Mouse (Mus musculus): ENCODE measurements at regions not wholly inside any gene's neighbourhood (a gene's known extent, or its start where the extent isn't known, plus 50 kb on each side); places are given as distances from the start of the nearest gene placed in this dataset.

DNA sequence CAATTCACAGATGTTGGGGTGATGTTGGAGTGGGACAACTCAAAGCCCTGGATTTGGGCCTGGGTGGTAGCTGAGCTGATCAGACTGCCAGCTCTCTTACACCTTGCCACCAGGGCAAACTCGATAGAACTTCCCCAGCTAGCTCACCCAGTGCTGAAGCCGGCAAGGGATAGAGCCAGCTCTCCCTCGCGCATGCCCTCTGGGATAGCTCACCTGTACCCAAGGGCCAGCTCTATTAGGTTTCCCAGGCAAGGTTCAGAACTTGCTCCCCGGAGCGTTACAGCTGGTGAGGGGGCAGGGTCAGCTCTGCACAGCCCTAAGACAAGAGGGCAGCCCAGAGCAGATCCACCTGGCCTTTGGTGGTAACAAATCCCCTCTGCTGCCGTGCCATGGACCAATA is 54.1 kb upstream of the 1700012A03Rik start:
- no peak for DNase-seq

DNA sequence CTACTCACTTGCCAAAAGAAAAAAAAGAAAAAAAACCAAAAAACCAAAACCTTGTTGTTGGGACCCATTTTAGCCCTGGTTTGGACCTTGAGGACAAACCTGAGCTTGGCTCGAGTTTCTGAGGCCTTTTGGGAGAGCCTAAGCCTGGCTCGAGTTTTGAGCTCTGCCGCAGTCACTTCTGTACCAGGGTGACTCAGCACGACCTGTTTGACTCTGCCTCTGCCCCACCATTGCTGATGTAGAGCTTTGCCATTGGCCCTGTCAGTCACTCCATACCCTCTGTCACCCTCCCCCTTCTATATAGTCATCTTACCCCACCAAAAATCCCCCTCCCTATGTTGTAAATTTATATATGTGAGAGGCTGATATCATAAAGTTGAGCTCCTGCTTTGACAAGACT is 54.8 kb upstream of the 1700012A03Rik start:
- DNase-seq, result no peak

DNA sequence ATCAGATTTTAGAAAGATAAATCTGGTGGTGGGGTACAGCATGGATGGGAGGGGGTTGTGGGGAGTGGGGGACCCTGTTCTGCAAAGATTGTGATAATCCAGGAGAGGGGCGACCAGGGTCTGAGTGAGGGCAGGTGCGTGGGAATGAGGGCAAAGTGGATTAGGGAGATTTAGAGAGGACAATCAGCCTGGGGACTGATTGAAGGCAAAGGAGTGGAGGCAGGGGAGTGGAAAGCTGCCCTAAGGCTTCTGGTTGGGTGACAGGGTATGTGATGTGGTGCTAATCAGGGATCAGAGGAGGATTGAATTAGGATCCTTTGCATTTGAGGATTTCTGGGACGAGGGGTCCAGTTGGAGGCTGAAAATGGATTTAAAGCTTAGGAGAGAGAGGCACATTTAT is 64.3 kb upstream of the 1700012A03Rik start:
- DNase-seq, result no peak

DNA sequence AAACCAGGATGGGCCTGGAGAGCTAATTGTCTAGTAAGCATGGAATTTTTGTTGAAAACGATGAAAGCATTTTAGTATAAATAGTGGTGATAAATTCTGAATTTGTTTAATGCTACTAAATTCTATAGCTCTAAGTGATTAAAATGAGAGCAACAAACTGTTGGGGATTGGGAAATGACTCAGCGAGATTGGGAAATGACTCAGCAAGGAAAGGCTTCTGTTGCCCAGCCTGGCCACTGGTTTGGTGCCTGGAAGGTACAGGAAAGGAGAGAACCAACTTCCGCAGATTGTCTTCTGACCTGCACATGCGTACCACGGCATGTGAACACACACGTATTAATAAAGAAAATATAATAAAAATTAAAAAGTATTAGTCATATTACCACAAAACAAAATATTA is 73.3 kb upstream of the 1700012A03Rik start:
- DNase-seq, result no peak

DNA sequence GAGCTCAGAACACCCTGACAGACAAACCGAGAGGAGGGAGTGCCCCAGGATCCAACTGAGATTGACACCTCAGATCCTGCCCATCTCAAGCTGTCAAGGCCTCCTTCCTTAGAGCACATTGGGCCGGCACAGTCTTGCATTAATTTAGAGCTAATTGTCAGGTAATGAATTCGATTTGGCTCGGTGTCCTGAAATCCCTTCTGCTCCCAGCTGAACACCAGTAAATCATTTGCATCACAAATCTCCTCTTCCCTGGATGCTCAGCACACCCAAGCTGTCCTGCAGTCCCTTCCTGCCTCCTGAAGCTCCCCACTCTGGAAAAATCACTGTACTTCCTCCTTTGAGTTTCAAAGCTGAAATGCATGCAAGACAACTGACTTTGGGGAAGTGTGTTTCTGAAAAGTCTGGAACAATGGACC is 102.0 kb upstream of the 1700012A03Rik start:
- no peak for DNase-seq

DNA sequence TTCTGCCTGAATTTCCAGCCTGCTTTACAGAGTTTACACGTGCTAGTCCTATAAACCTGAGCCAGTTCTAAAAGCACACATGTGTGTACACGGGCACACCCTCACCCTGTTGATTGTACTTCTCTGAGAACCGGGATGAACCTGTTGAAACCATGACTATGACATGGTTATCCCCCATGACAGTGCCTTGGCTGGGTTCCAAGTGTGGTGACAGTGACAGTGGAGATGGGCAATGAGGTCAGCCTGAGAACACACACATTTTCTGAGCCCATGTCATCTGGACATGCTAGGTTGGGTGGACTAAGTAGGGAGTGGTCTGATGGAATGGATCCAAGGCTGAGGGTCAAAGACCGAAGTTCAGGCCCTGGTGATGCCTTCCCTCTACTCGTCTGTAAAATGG is 103.5 kb upstream of the 1700012A03Rik start:
- no peak for DNase-seq

DNA sequence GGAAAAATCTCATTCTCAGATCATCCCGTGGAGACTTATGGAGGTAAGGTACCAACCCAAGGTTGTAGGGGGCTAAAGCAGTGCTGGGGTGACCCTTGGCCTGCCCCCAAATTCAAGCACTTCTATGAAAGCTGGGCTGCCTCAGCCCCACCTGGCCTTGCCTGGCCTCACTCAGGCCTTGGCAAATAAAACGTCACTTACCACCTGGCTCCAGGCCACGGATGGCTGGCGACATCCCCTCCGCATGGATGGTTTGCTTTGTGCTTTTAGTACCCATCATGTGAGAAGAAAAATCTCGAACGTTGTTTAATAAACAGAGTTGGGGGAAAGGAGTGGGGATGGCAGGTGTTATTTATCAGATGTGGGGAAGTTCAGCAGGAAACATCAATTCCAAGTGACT is 104.7 kb upstream of the 1700012A03Rik start:
- DNase-seq, result no peak

DNA sequence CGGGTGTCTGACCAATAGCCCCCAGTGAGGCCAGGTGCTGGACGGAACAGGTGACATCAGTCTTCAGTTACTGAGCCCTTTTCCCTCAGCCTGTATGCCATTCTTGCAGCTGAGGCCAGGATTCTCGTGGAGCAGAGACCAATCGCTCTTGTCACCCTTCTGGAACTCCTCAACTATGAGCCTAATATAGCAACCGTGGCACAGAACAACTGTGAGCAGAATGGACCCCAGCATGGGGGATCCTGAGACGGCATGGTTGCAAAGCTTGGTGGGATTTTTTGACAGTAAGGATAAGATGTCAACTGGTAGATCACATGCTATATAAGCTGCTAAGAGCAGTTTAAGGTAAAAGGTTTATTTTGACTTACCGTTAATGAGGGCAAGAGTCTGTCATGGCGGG is 105.5 kb upstream of the 1700012A03Rik start:
- no peak for DNase-seq

DNA sequence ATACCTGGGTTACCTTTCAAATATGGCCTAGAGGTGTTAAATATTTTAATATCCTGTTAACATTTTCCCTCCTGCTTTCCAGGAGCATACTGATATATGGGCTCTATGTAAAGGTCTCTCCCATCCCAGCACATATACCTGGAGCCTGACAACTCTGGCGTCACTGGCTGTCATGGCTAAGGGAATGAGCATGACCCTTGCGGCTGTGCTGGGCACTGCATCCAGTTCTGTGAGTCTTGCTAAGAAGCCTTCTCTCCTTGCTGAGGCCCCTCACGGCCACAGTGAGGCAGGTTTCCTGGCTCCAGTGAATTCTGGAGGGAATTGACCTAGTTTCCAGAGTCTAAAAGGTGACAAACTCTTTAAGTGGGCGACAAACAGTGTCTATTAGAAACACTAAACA is 107.3 kb upstream of the 1700012A03Rik start:
- no peak for DNase-seq

DNA sequence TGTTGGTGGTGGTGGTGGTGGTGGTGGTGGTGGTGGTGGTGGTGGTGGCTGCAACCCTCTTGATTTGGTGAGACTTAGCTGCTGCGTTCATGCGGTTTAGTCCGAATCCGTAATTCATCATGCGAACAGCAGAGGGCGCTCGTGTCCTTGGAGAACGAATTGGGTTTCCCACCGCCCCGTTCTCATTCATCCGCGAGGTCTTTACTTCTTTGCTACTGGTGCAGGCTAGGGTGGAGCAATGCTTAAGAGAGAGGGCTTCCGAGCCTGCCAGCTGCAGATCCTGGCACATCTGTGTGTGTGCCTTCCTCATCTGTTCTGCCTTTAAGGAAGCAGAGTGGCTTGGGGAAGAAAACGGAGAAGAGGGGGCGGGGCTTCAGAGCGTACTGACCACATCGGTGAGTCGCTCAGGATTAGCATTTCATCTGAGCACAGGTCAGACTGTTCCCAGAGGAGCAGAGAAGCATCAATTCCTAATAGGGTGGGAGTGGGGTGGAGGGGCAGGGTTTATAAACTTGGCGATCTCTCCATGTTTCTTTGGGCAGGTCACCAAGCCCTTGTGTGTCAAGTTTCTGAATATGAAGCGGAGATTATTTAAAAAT is 111.7 kb upstream of the 1700012A03Rik start:
- peak; percentile 84 for DNase-seq

DNA sequence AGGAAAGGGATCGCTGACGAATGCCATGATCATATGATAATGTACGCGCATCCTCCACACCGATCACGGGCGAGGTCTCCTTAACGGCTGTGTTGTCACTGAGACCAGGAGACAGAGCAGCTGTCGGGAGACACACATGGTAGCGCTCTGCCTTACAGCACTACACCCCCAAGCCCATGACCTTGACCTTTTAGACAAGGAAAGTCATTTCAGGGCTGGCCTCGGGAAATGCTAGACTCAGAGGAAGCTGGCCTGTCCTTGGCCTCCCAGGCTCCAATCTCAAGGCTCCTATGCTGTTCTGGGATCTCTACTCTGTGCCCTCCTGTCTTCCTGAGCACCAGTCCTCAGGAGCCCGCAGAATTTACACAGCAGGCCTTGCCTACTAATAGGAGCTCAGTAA is 112.9 kb upstream of the 1700012A03Rik start:
- no peak for DNase-seq

DNA sequence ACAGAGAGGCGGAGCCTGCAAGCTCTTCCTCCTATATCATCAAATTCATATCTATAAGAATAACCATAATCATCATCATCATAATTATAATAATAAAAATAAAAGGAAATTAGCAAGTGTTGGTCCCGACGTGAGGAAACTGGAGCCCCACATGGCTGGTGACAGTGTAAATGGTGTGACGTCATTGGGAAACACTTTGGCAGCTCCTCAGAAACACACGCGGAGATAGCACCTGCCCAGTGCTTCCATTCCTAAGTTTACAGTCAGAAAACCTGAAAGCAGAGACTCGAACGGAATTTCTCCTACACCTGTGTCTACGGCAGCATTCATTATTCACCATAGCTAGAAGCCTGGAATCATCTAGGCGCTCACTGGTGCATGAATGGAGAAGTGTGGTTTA is 115.2 kb upstream of the 1700012A03Rik start:
- DNase-seq, result no peak

DNA sequence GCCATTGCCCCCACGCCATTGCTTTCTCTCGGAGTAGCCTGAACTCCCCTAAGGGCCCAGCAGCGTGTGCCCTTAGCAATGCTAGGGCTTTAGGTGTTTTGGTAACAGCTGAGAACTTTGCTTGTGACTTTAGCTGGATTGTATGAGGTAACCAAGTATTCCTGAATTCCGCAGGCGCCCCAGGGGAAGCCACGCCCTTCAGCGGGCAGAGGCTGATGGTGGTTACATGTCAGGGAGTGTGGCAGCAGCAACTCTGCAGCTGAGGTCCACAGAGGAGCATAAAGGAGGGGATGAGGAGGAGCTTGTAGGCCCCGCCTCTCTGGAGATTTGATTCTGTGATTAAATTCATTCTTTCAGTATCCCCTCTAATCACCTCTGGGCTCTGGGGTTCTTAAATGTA is 116.1 kb upstream of the 1700012A03Rik start:
- DNase-seq, result peak; percentile 5

DNA sequence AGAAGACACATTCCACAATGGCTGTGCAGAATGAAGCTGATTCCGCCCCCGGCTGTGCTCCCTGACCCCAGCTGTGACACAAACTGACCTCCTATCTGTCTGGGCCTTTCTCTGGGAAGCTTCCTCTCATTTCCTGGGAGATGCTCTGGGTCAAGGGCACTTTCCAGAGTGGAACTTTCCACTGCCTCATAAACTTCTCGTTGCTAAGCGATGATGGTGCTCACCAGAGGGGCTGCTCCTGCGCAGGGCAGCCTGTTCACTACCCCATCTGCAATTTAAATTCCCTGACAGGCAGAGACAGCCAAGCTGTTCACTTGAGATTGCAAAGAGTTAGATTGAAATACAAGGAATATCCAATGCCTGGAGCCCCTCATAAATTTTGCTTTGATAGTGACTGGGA is 116.7 kb upstream of the 1700012A03Rik start:
- no peak for DNase-seq

DNA sequence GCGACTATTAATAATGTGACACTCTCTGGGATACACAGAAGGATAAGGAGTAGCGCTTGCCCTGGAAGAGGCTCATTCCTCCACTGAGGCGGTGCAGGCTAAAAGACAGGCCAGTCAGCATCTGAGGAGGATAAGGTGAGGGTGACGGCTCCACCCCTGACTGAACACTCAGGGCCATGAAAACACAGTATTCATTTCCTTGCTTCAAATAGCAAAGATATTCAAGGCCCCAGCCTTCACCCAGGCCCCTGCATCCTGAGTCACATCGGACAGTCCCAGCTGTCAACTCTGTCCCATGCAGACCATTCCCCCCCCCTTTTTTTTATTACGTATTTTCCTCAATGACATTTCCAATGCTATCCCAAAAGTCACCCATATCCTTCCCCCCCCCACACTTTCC is 118.9 kb upstream of the 1700012A03Rik start:
- DNase-seq, result no peak

DNA sequence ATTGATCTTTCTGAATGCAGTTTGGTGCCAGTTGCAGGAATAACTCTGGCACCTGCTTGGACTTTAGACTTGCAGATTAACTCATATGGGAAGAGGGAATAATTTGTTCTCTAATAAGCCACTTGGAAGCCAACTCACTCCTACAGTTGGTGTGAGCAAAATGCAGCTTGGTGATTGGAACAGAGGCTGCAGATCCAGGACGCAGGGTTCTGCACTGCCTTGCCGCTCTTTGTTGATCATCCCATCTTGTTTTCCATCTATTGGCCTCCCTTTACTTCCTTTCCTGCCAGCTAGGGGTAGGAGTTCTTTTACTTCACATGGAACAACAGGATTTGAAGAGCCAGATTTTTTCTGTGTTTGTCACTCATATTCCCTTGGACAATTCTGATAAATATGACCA is 120.9 kb upstream of the 1700012A03Rik start:
- DNase-seq, result no peak

DNA sequence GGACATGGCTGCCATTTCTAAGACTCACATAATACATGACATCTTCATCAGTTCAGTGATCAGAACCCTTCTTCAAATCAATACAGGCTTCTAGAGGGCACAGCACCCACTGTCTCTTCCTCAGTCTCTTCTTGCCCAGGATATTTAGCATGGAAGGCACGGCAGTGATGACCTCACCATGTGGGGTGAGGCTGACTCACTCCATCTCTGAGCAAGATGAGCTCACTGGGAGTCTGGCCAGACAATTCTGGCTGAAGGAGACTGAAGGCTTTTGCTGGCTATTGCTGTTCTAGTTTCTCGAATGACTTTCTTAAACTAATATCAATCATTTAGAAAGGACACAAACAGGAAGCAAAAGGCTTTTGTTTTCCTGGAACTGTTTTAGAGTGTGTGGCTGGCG is 122.9 kb upstream of the 1700012A03Rik start:
- DNase-seq, result no peak

DNA sequence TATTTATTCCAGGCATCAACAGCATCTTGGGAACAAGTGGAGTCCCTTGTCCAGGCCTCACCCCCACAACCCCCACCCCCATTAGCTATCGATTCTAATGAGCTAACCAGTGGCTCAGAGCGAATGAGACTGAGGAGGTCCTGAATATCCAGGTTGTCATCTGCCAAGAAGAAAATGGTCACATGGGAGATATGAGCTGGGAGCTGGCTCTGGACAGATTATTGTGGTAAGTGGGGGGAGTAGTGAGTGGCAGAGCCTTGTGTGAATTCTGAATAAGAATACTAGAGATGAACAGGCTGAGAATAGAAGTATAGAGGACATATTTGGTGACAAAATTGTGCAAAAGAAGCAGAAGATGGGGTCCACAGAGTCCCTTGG is 125.4 kb upstream of the 1700012A03Rik start:
- no peak for DNase-seq

DNA sequence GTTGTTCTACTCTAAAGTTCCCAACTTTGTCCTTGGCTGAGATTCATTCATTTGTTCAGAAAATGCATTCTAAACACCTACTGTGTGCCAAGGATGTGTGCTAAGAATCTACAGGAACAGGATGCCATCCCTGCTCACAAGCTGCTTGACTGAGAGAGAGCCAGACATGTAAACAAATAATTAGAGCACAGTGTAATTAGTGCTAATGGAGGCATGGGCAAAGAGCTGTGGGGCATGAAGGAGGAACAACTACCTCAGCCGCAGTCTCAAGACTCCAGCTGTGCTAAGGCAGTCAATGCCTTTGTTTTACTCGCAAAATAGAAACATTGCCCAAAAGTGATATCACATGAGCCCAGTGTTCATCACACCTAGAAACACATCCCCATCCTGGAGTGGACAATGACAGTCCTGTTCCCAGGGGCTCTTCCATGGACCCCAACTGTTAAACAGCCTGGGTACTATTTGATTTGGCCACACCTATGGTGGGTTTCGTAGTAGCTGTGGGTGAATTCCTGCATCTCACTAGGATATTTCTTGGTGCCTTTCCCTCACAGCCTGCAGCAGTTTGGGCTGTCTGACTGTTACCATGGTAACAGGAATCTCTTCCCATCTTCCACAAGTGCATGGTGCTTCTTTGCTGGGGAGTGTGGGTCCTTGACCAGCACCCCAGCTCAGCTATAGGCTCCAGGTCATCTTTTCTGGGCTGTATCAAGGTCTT is 125.9 kb upstream of the 1700012A03Rik start:
- DNase-seq, result no peak

DNA sequence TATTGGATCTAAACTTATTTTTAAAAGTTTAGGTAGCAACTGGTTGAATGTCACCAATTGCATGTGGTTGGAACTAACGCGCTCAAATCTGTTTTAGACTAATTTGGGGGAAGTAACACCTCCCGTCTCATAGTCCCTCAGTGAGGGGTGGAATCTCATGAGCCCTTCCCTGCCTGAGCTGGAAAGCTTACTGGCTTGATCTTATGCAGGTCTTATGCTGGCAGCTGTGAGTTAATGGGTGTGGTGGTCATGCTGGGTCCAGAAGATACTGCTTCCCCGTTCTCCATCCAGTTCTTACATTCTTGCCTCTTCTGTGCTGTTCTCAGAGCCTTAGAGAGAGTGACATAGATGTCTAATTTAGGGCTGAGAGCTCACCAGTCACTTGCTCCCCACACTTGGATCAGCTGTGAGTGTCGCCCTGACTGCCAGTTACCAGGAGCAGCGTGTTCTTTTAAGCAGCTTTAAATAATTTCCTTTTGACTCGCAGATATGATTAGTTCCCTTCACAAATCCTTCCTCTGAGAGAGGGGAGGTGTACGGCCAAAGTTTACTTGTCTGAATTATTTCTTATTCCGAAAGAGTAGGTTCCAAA is 128.4 kb upstream of the 1700012A03Rik start:
- DNase-seq, result no peak

DNA sequence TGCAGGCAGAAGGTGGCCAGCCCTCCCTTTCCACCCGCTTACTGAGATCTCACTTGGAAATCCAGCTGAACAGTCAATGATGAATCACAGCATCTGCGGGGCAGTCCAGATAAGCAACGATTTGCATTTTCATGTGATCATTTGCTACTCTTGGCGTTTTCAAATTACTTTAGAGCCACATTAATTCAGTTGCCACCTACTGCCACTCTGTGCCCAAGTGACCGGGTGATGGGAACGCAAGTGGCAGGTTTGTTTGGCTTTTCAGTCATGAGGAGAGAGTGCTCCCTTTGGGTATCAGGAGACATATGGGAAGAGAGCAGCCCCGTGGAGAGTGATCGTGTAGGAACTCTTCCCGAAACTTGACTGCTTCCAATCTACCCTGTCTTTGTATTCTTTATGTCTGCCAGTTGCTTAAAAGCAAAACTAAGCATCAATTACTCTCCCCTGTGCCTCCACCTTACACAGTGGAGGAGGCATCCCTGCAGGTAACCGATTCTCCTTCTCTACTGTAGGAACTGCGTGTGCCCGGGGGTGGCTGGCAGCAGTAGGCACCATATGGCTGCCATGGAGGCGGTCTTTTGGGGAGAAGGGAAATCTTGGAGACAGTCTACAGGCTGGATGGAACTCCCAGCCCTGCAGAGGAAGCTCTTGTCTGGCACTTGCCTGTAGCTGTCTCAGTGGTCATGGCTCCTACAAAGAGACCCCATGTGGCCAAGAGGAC is 132.5 kb upstream of the 1700012A03Rik start:
- DNase-seq, result no peak

DNA sequence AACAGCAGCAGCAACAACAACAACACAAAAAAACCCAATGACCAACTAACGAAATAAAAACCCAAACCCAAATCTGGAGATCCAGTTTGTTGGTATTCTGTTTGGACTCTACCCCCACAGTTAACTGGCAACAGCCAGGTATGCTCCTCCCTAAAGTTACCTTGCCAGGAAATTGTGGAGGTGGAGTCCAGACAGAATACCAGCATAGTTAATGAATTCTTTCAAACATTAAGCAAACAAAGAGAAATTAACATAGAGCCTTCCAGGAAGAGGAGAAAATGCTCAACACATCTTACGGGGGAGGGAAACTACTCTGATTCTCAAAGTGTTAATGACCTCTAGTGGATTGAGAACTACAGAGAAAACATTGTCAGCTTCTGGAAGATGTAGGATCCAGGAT is 148.3 kb upstream of the 1700012A03Rik start:
- peak; percentile 12 for DNase-seq

DNA sequence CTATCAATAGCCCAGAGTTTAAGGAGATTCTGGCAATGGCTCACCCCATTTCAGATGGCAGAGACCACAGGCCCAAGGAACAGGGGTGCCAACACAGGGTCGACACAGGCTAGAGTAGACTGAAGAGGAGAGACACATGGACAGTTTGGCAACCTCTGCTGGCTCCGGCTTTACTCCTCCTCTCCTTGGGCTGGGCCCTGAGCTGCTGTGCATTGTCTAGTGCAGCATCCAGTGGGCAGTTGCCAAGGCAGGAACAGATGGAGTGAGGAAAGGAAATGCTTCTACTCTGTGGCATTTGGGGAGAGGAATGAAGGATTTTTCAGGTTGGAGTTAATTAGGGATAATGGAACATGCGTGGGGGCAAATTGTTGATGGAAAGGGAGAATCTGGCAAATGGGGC is 151.0 kb upstream of the 1700012A03Rik start:
- no peak for DNase-seq

DNA sequence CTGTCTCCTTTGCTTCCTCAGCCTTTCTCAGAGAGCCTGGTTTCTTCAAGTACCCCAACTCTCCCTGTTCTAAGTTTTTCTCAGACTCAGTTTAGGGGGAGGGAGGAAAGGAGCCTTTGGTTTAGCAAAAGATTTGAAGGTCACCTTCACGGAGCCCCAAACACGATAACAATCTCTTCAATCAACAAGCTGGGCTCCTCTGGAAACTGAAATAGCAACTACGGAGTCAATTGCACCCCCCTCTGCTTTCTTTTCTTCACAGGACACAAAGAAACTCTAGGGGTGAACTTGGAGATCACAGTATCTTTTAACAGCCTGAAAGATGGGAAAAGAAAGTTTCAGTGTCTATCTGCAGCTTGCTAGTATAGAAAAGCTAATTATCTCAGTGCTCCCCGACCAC is 151.4 kb upstream of the 1700012A03Rik start:
- DNase-seq, result no peak

All from kidney, adult 18-20 months (tissue).